Mouse (Mus musculus) hindbrain, embryonic 11.5 days (tissue): ENCODE data around the gene Ank3. TPM values are rescaled to one million over a fixed set of nuclear protein-coding genes. Genes with fewer than 3 reads are reported as not detected.

Experiments used
- ATAC-seq: fragments of 200-750 bp; cut with Nextera tagmentation; 2 replicates; pipeline ENCODE4 v1.8.0; 2017; ENCODE audit warnings: mild to moderate bottlenecking, moderate TSS enrichment, moderate library complexity; ENCODE audit not compliant: low FRiP score
- DNase-seq: peaks from one replicate; pipeline ENCODE4 v3.0.0-alpha.2; 2015; ENCODE audit warnings: low spot score
- H3K27ac ChIP-seq: fragments of 300-500 bp; sonication (generic); 2 replicates; pipeline ENCODE4 v1.5.1; 2014; ENCODE audit warnings: mild to moderate bottlenecking, low read depth, low read length
- H3K27me3 ChIP-seq: fragments of 300-500 bp; sonication (generic); 2 replicates; pipeline ENCODE4 v1.6.1; 2014; ENCODE audit warnings: mild to moderate bottlenecking, low read length, moderate library complexity, mixed read lengths; ENCODE audit not compliant: control insufficient read depth, insufficient read depth
- H3K36me3 ChIP-seq: fragments of 300-500 bp; sonication (generic); 2 replicates; pipeline ENCODE4 v1.6.1; 2014; ENCODE audit warnings: mild to moderate bottlenecking, low read length, moderate library complexity, mixed read lengths; ENCODE audit not compliant: control insufficient read depth, insufficient read depth
- H3K4me1 ChIP-seq: fragments of 300-500 bp; sonication (generic); replicated peaks from 2 replicates; pipeline ENCODE4 v1.6.1; 2014; ENCODE audit warnings: low read length, mixed read lengths; ENCODE audit not compliant: control insufficient read depth, insufficient read depth
- H3K4me2 ChIP-seq: fragments of 300-500 bp; sonication (generic); replicated peaks from 2 replicates; pipeline ENCODE4 v1.6.1; 2014; ENCODE audit warnings: mild to moderate bottlenecking, low read depth, low read length
- H3K4me3 ChIP-seq: fragments of 300-500 bp; sonication (generic); 2 replicates; pipeline ENCODE4 v1.5.1; 2014; ENCODE audit warnings: low read depth, low read length
- H3K9ac ChIP-seq: fragments of 300-500 bp; sonication (generic); 2 replicates; pipeline ENCODE4 v1.6.1; 2014; ENCODE audit warnings: low read depth, low read length
- H3K9me3 ChIP-seq: fragments of 300-500 bp; sonication (generic); 2 replicates; pipeline ENCODE4 v1.6.1; 2016; ENCODE audit warnings: low read length; ENCODE audit not compliant: control insufficient read depth
- WGBS: fragments of 180-500 bp; shearing (Covaris S2); extraction: QIAGEN DNeasy Blood & Tissue Kit; methylation state at CpG from one replicate; pipeline ENCODE4 v1.1.7; 2014; 5-methylcytosine and 5-hydroxymethylcytosine counted together
- polyA plus RNA-seq: library from polyadenylated mRNA; unstranded; fragments of >200 nt; fragmentation: Nextera tagmentation; extraction: Ambion mirVana; gene quantifications from 2 replicates; pipeline ENCODE4 v1.2.1, GENCODE M21; 2014

The Ank3 gene
- polyA plus RNA-seq, 1 experiment from 2014 or later = 97.7 TPM

DNA sequence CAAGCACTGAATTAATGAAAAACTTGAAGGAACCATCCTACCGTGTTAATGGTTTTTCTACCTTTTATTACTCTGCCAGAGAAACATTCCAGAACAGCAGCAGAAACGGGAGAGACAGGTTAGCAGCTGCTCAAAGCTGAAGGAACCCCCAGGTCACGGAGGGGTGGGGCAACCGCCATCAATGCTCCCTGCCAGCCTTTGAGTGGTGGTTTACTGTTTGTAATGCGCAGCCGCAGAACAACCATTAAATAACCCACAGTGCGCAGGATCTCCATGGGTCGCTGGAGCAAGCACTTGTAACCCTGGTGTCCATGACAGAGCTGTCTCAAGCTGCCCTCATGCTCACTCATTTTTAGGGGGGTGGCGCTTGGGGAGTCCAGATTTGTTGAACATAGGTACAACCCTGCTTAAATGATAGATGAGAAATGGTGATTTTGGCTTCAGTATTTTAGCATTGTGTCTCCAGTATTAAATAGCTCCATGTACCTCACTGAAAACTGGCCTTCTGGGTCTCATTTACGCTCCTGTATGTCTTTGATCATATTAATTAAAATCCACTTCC lies 133.7 kb downstream of the Ank3 start:
- WGBS = 61% methylated on average over 10 of the region's 10 CpGs
- H3K4me3 ChIP-seq = no peak overlapping the region
- H3K9ac ChIP-seq = no peak overlapping the region
- ATAC-seq = no peak
- no peaks in the 10 kb centered on the region for H3K36me3 ChIP-seq
- H3K4me1 ChIP-seq = peaks cover 2% of the 10 kb centered on the region; the same call in 1 of the 2 replicates
- no peak overlapping the region for H3K4me2 ChIP-seq
- DNase-seq = peak; percentile 26
- no peaks in the 10 kb centered on the region for H3K9me3 ChIP-seq
- H3K27ac ChIP-seq = no peak overlapping the region
- H3K27me3 ChIP-seq = no peaks in the 10 kb centered on the region

DNA sequence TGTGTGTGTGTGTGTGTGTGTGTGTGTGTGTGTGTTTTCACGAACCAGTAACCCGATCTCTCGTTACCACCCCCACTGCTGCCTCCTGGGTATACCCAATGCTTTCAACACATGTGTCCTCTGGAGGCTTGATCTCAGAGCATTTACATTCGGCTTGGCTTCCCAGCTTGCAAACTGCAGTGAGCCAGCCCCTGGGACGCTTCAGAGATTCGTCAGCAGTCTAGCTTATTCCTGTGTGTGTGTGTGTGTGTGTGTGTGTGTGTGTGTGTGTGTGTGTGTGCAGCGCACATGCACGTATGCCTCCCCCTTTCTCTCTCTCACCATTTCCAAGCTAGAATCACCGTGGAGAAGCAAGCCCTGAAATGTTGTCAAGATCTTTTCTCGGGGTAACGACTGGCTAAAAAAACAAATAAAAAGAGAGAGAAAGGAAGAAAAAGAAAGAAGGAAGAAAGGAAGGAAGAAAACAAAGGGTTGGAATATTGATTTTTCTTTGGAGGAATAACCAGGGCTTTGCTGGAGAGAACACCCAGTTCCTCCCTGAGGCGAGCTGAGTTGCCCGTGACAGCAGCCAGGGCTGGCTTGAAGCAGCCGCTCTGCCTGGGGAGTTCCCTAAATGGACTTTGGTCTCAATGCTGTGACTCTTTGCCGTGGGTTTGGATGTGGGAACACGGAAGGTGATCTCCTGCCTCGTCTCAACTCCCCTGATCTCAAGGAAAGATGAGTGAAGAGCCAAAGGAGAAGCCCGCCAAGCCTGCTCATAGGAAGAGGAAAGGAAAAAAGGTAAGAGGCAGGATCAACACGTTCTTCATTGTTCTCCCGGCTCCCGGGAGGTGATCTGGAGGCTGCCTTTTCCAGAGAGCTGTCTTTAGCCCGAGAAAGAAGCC lies 135.2 kb downstream of the Ank3 start:
- peak overlapping the region; percentile 33 for H3K4me2 ChIP-seq
- no peaks in the 10 kb centered on the region for H3K27me3 ChIP-seq
- peak overlapping the region; percentile 44 for H3K4me3 ChIP-seq
- DNase-seq (peak; percentile 75), ATAC-seq (peak; percentile 74)
- H3K4me1 ChIP-seq = peaks cover 2% of the 10 kb centered on the region; the same call in 1 of the 2 replicates
- H3K36me3 ChIP-seq = no peaks in the 10 kb centered on the region
- H3K9me3 ChIP-seq = no peaks in the 10 kb centered on the region
- peak overlapping the region; percentile 87 for H3K27ac ChIP-seq
- 3% methylated on average over 22 of the region's 22 CpGs for WGBS
- H3K9ac ChIP-seq = peak overlapping the region; percentile 60

DNA sequence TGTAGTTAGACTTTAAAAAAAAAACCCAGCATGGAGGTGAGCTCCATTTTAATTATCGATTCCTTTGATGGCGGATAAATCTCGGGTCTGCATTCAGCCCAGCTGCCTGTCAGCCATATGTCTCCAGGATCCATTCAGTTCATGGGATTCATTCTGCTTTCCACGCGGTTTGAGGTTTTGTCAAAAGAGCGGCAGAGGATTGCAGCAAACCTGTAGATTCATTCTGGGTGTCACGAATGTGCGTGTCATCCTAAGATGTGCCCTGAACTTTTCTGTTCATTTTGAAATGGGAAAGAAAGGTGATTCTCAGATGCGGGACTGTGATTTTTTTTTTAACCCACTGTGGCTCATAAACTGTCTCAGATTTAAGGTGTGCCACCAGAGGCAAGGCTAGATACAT lies 136.1 kb downstream of the Ank3 start:
- Histone ChIP-seq H3K27ac (peak overlapping the region; percentile 87), H3K9me3 (no peaks in the 10 kb centered on the region), H3K4me1 (peaks cover 2% of the 10 kb centered on the region; the same call in 1 of the 2 replicates), H3K27me3 (no peaks in the 10 kb centered on the region), H3K36me3 (no peaks in the 10 kb centered on the region), H3K4me2 (peak overlapping the region; percentile 9), H3K4me3 (peak overlapping the region; percentile 44), H3K9ac (peak overlapping the region; percentile 60)
- ATAC-seq (no peak), DNase-seq (peak; percentile 31)
- 57% methylated on average over 9 of the region's 9 CpGs for WGBS

- H3K27me3 ChIP-seq = no peaks in the 10 kb centered on the region
- peaks cover 2% of the 10 kb centered on the region; the same call in 1 of the 2 replicates for H3K4me1 ChIP-seq
- peak; percentile 79 for DNase-seq
- WGBS = 44% methylated on average over 15 of the region's 15 CpGs
- peak overlapping the region; percentile 9 for H3K4me2 ChIP-seq
- peak overlapping the region; percentile 87 for H3K27ac ChIP-seq
- peak overlapping the region; percentile 60 for H3K9ac ChIP-seq
- no peaks in the 10 kb centered on the region for H3K9me3 ChIP-seq
- ATAC-seq = peak; percentile 78
- no peaks in the 10 kb centered on the region for H3K36me3 ChIP-seq
- peak overlapping the region; percentile 44 for H3K4me3 ChIP-seq
These were observed 136.8 kb downstream of the Ank3 start for GRCm38 (mm10) chr10:69535123-69535930.

GRCm38 (mm10) chr10:69535931-69536200 lies 137.3 kb downstream of the Ank3 start:
- no peak for DNase-seq
- Histone ChIP-seq H3K4me3 (peak overlapping the region; percentile 44), H3K4me2 (peak overlapping the region; percentile 9), H3K4me1 (peaks cover 2% of the 10 kb centered on the region; the same call in 1 of the 2 replicates), H3K27me3 (no peaks in the 10 kb centered on the region), H3K9ac (0 out of 2 replicates have a peak overlapping the region, but pooled peaks have one; percentile 12), H3K36me3 (no peaks in the 10 kb centered on the region), H3K9me3 (no peaks in the 10 kb centered on the region), H3K27ac (peak overlapping the region; percentile 87; the same call in 1 of the 2 replicates)
- ATAC-seq = peak; percentile 43
- 51% methylated on average over 4 of the region's 4 CpGs for WGBS

DNA sequence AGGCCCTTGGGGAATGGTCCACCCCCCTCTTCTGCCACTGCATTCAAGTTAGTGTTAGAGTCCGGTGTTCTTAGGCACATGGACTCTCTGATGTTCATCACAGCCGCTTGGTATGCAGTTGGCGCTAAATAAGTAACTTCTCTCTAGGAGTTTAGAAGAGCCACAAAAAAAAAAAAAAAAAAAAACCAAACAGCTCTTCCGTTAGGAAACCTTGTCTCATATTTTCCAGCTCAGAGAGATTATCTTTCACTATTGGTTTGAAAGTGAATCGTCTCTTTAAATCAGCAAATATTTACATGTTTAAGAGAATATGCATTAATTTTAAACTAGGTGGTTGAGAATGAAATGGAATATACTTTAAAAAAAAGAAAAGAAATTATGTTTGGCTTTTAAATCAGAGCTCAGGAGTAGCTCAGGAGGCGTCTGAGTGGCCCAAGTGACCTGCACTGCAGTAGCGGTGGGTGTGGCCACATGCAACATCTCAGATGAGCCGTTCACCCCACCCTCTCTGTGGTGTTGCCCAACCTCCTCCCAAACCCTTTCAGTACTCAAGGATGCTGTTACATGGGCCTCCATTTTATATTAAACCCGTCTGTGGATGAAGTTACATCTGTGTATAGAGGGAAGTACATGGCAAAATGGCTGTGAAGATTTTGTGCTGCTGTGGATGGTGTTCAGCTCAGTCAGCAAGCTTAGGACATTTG lies 138.0 kb downstream of the Ank3 start:
- ATAC-seq (no peak), DNase-seq (no peak)
- Histone ChIP-seq H3K27me3 (no peaks in the 10 kb centered on the region), H3K9ac (no peak overlapping the region), H3K36me3 (no peaks in the 10 kb centered on the region), H3K4me1 (peaks cover 2% of the 10 kb centered on the region; the same call in 1 of the 2 replicates), H3K4me2 (peak overlapping the region; percentile 12), H3K9me3 (no peaks in the 10 kb centered on the region), H3K4me3 (peak overlapping the region; percentile 44), H3K27ac (no peak overlapping the region)
- 66% methylated on average over 9 of the region's 9 CpGs for WGBS

- DNase-seq (no peak), ATAC-seq (no peak)
- Histone ChIP-seq H3K36me3 (no peaks in the 10 kb centered on the region), H3K27ac (no peak overlapping the region), H3K4me2 (no peak overlapping the region), H3K27me3 (no peaks in the 10 kb centered on the region), H3K9me3 (no peaks in the 10 kb centered on the region), H3K4me3 (no peak overlapping the region), H3K4me1 (no peaks in the 10 kb centered on the region), H3K9ac (no peak overlapping the region)
- WGBS = 93% methylated on average over 2 of the region's 2 CpGs
These were observed 139.7 kb downstream of the Ank3 start for GRCm38 (mm10) chr10:69538236-69538635.

DNA sequence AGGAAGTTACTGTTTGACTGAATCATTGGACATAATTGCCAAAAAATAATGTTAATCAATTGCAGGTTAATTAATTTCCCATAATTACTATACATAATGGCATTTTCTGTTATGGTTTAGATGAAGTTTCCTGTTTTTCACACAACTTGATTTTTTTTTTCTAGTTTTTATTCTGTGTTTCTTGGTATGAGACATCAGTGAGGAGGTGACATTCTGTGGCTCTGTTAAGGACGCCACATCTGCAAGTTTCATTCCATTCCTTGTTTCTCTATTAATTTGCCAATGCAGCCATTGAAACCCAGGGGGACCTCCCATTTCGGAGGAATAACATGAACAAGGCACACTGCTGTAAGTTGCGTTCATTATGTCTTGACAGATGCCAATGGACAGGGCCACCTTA lies 143.9 kb downstream of the Ank3 start:
- H3K27me3 ChIP-seq = no peaks in the 10 kb centered on the region
- no peaks in the 10 kb centered on the region for H3K36me3 ChIP-seq
- DNase-seq = no peak
- H3K4me2 ChIP-seq = no peak overlapping the region
- ATAC-seq = no peak
- H3K9me3 ChIP-seq = no peaks in the 10 kb centered on the region
- no peak overlapping the region for H3K9ac ChIP-seq
- H3K4me3 ChIP-seq = no peak overlapping the region
- H3K4me1 ChIP-seq = no peaks in the 10 kb centered on the region
- WGBS = 81% methylated on average over 3 of the region's 3 CpGs
- H3K27ac ChIP-seq = no peak overlapping the region
